ENCODE assay signal across 22 mouse cellular contexts in genomic region chr16:53071887-53072682, GRCm38 (mm10).
A peak's percentile ranks its signal among the peaks of the same experiment; 100 is the strongest.
DNase-seq lines count a peak whose midpoint lies in the region; ATAC-seq and TF ChIP-seq lines count a peak whose summit lies in the region.
"Had no signal": no experiment of that assay in that cellular context is flagged by ENCODE, and none has a peak within 500 bp of the region (broad histone marks: within the 10 kb centered on the region; RNA-seq: fewer than 3 reads in every experiment).

No protein-coding gene starts in this region.

- H3K4me3 ChIP-seq in forebrain, embryonic 13.5 days: no peak overlapping the region
- H3K4me3 ChIP-seq in forebrain, embryonic 12.5 days (replicated peaks): no peak overlapping the region
- no peak overlapping the region for H3K4me3 ChIP-seq in heart, embryonic 13.5 days
- H3K4me3 ChIP-seq in heart, adult 2 months: no peak overlapping the region
- no peak overlapping the region for H3K4me3 ChIP-seq in kidney, adult 2 months (ENCODE audit: insufficient read depth, low read depth, low read length)
- H3K4me3 ChIP-seq in kidney, postnatal 0 days (replicated peaks; ENCODE audit: low read depth, low read length): no peak overlapping the region
- H3K4me3 ChIP-seq: embryonic facial prominence, embryonic 12.5 days; hindbrain, embryonic 15.5 days had no signal

- no peaks in the 10 kb centered on the region for H3K79me2 ChIP-seq in heart, adult 2 months (replicated peaks; ENCODE audit: control insufficient read depth, insufficient read depth, low read length)

- 76% methylated on average over 9 of the region's 9 CpGs for WGBS in forebrain, embryonic 13.5 days
- 86% methylated on average over 9 of the region's 9 CpGs for WGBS in forebrain, embryonic 12.5 days
- whole genome bisulfite sequencing in heart, embryonic 13.5 days: 73% methylated on average over 9 of the region's 9 CpGs
- 73% methylated on average over 9 of the region's 9 CpGs for WGBS in heart, adult 2 months
- whole genome bisulfite sequencing in kidney, adult 2 months: 64% methylated on average over 9 of the region's 9 CpGs
- WGBS in kidney, postnatal 0 days: 77% methylated on average over 9 of the region's 9 CpGs

- no peak for TF ChIP-seq CTCF in heart, adult 2 months (IDR thresholded peaks at IDR 0.05)
- TF ChIP-seq CTCF in kidney, adult 2 months (conservative IDR thresholded peaks at IDR 0.05; ENCODE audit: insufficient read depth, insufficient read length, low read depth, low read length): no peak
- TF ChIP-seq CTCF in kidney, postnatal 0 days (IDR thresholded peaks at IDR 0.05; ENCODE audit: low read depth): no peak

- no peak overlapping the region for H3K27ac ChIP-seq in forebrain, embryonic 13.5 days
- no peak overlapping the region for H3K27ac ChIP-seq in forebrain, embryonic 12.5 days
- H3K27ac ChIP-seq in heart, embryonic 13.5 days (replicated peaks): peak overlapping the region; percentile 53
- H3K27ac ChIP-seq in heart, adult 2 months: no peak overlapping the region
- no peak overlapping the region for H3K27ac ChIP-seq in kidney, adult 2 months (ENCODE audit: insufficient read depth, low read depth, low read length)
- H3K27ac ChIP-seq in kidney, postnatal 0 days: no peak overlapping the region
- H3K27ac ChIP-seq: embryonic facial prominence, embryonic 12.5 days; hindbrain, embryonic 15.5 days had no signal

- H3K9me3 ChIP-seq in forebrain, embryonic 13.5 days (replicated peaks): no peaks in the 10 kb centered on the region
- no peaks in the 10 kb centered on the region for H3K9me3 ChIP-seq in forebrain, embryonic 12.5 days
- H3K9me3 ChIP-seq in heart, embryonic 13.5 days: no peaks in the 10 kb centered on the region
- H3K9me3 ChIP-seq in kidney, postnatal 0 days (replicated peaks; ENCODE audit: low read length): no peaks in the 10 kb centered on the region
- H3K9me3 ChIP-seq: embryonic facial prominence, embryonic 12.5 days; G1E; hindbrain, embryonic 15.5 days had no signal

- TF ChIP-seq EP300 in heart, adult 2 months (IDR thresholded peaks at IDR 0.05; ENCODE audit: insufficient read depth, low read depth, low read length): no peak

- peaks cover 14% of the 10 kb centered on the region for H3K4me1 ChIP-seq in forebrain, embryonic 13.5 days
- no peaks in the 10 kb centered on the region for H3K4me1 ChIP-seq in forebrain, embryonic 12.5 days
- H3K4me1 ChIP-seq in heart, embryonic 13.5 days: peaks cover 13% of the 10 kb centered on the region
- H3K4me1 ChIP-seq in heart, adult 2 months (ENCODE audit: control insufficient read depth, insufficient read depth, low read length): no peaks in the 10 kb centered on the region
- no peaks in the 10 kb centered on the region for H3K4me1 ChIP-seq in kidney, adult 2 months (ENCODE audit: control insufficient read depth, insufficient read depth, low read length)
- no peaks in the 10 kb centered on the region for H3K4me1 ChIP-seq in kidney, postnatal 0 days (replicated peaks; ENCODE audit: insufficient read depth, low read length)
- H3K4me1 ChIP-seq: embryonic facial prominence, embryonic 12.5 days; hindbrain, embryonic 15.5 days had no signal

- H3K36me3 ChIP-seq in forebrain, embryonic 13.5 days (ENCODE audit: poor library complexity, severe bottlenecking): no peaks in the 10 kb centered on the region
- no peaks in the 10 kb centered on the region for H3K36me3 ChIP-seq in forebrain, embryonic 12.5 days (replicated peaks)
- no peaks in the 10 kb centered on the region for H3K36me3 ChIP-seq in heart, embryonic 13.5 days
- no peaks in the 10 kb centered on the region for H3K36me3 ChIP-seq in heart, adult 2 months (ENCODE audit: control insufficient read depth, insufficient read depth, low read length)
- H3K36me3 ChIP-seq in kidney, adult 2 months (ENCODE audit: control insufficient read depth, insufficient read depth, low read length): no peaks in the 10 kb centered on the region
- no peaks in the 10 kb centered on the region for H3K36me3 ChIP-seq in kidney, postnatal 0 days (ENCODE audit: insufficient read depth, low read length)
- H3K36me3 ChIP-seq: embryonic facial prominence, embryonic 12.5 days; G1E; hindbrain, embryonic 15.5 days had no signal

- no peak overlapping the region for H3K9ac ChIP-seq in forebrain, embryonic 13.5 days
- no peak overlapping the region for H3K9ac ChIP-seq in forebrain, embryonic 12.5 days
- no peak overlapping the region for H3K9ac ChIP-seq in heart, embryonic 13.5 days
- no peak overlapping the region for H3K9ac ChIP-seq in heart, adult 2 months (ENCODE audit: low read depth, low read length)
- no peak overlapping the region for H3K9ac ChIP-seq in kidney, postnatal 0 days (ENCODE audit: low read depth, low read length)
- H3K9ac ChIP-seq: embryonic facial prominence, embryonic 12.5 days; forebrain, postnatal 0 days; hindbrain, embryonic 15.5 days had no signal

- TF ChIP-seq POLR2A in heart, adult 2 months (IDR thresholded peaks at IDR 0.05; ENCODE audit: insufficient read depth, low read depth, low read length): no peak
- no peak for TF ChIP-seq POLR2A in kidney, adult 2 months (IDR thresholded peaks at IDR 0.05; ENCODE audit: low read depth, low read length)

- no peak overlapping the region for H3K4me2 ChIP-seq in forebrain, embryonic 13.5 days
- no peak overlapping the region for H3K4me2 ChIP-seq in forebrain, embryonic 12.5 days
- H3K4me2 ChIP-seq in heart, embryonic 13.5 days: no peak overlapping the region
- H3K4me2 ChIP-seq in kidney, postnatal 0 days (ENCODE audit: low read length): no peak overlapping the region
- H3K4me2 ChIP-seq: embryonic facial prominence, embryonic 12.5 days; hindbrain, embryonic 15.5 days had no signal

- no peaks in the 10 kb centered on the region for H3K27me3 ChIP-seq in forebrain, embryonic 13.5 days
- H3K27me3 ChIP-seq in forebrain, embryonic 12.5 days: no peaks in the 10 kb centered on the region
- no peaks in the 10 kb centered on the region for H3K27me3 ChIP-seq in heart, embryonic 13.5 days (replicated peaks)
- H3K27me3 ChIP-seq in heart, adult 2 months (ENCODE audit: control insufficient read depth, insufficient read depth, low read length): no peaks in the 10 kb centered on the region
- no peaks in the 10 kb centered on the region for H3K27me3 ChIP-seq in kidney, adult 2 months (replicated peaks; ENCODE audit: control insufficient read depth, insufficient read depth, low read length)
- H3K27me3 ChIP-seq in kidney, postnatal 0 days (ENCODE audit: insufficient read depth, low read length): no peaks in the 10 kb centered on the region
- H3K27me3 ChIP-seq: embryonic facial prominence, embryonic 12.5 days; hindbrain, embryonic 15.5 days had no signal

- DNase-seq in heart, adult 2 months: no peak
- peak; percentile 35 for DNase-seq in kidney, adult 2 months
- no peak for DNase-seq in kidney, adult 18-20 months
- DNase-seq in kidney, postnatal 0 days (ENCODE audit: low spot score): no peak
- DNase-seq in kidney, adult 8-10 months: no peak
- DNase-seq: adrenal gland, adult 8-10 months; adrenal gland, postnatal 36 days; B cell, adult 2 months; cerebellum, adult 11 months; cerebellum, adult 8-10 months; cerebellum, postnatal 25 days; forebrain, postnatal 0 days; gastrocnemius, postnatal 14 days; heart, postnatal 14 days had no signal

- intact Hi-C loops in heart, adult 2 months (cut with DNase I): no loop called here

- ATAC-seq in forebrain, embryonic 13.5 days: 0 out of 2 replicates have a peak, but pooled peaks have one; percentile 19
- ATAC-seq in forebrain, embryonic 12.5 days (ENCODE audit: low FRiP score): no peak
- no peak for ATAC-seq in heart, embryonic 13.5 days (ENCODE audit: extremely low read depth, insufficient number of reproducible peaks, low FRiP score, low TSS enrichment)
- peak; percentile 54 for ATAC-seq in kidney, postnatal 0 days (replicated peaks; ENCODE audit: low FRiP score, low read depth)
- ATAC-seq: CD4-positive, CD25-positive, alpha-beta regulatory T cell, adult 4 months; forebrain, postnatal 0 days; intestine, embryonic 16.5 days had no signal

Comparison
In these comparisons a context has a peak if more than half of its experiments do, and no peak if none do; other contexts are left out.
1. ATAC-seq: peak in forebrain, embryonic 13.5 days (single experiment) and kidney, postnatal 0 days (single experiment); none in forebrain, embryonic 12.5 days (single experiment) and heart, embryonic 13.5 days (single experiment).